Mouse (Mus musculus) cerebellum, postnatal 4 days (tissue): ENCODE data around the gene Wdr26.

Experiments
- DNase-seq, 2 experiments: peaks; one replicate each; pipeline ENCODE4 v3.0.0; 2022; ENCODE audit warnings: low spot score in 2 of 2, mixed read lengths in 1 of 2

The Wdr26 gene

DNA sequence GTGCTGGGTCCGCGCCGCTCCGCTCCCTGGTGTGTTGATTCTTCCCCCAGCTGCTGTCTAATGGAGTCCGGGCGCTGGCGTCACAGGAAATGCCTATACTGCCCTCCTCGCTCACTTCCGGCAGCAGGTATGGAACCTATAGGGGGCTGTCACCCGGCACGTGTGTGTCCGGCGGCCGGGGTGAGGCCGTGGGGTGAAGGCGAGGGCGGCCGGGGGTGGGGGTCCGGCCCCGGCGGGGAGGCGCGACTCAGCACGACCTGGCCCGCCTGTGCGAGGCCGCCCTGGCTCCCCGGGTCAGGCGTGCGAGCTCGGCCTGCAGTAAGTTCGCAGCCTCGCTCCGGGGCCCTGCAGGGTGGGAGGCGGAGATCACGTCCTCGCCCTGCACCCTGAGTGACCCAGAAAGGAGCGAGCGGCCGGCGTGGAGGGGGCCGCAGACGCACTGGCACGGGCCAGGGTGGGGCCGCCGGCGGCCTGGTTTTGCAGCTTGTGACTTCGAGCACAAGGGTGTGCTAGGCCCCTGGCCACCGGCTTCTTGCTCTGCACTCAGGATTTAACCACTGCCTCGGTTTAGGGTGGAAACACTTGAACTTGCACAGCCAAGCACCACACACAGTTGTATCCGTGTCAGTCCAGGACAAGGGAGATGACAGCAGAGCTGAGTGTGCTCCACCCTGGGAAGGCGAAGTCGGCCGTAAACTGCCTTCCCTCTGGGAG is at the start of gene Wdr26:
Gene Wdr26 (minus strand): TSS at position 82 of the 714 bp plus-strand sequence.
- peak; percentile 51 to 72 for DNase-seq

DNA sequence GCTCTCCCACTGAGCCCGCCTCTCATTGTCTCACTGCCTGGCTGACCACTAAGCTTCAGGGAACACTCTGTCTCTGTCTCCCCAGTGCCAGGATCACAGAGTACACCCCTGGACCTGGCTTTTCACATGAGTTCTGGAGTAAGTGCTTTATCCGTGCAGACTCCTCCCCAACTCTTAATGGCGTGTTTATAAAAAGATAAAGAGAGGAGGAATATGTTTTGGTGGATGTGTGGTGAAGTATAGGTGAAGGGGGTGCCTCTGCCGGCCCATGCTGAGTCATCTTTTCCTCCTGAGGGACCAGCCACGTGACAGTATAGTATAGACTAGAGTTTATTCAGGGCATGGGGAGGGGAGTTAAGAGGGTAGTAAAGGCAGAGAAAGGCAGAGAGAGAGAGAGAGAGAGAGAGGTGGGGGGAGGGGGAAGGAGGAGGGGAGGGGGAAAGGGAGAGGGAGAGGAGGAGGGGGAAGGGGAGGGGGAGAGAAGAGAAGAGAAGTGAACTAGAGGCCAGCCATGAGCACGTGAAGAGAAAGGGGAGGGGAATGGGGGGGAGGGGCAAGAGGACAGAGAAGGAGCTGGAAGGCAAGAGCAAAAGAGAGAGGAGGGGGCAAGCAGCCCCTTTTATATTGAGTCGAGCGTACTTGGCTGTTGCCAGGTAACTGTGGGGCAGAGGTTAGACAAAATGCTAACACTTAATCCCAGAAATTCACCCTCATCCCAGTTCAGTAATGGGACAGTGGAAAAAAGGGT is 49.3 kb upstream of the Wdr26 start:
- DNase-seq: no peak

DNA sequence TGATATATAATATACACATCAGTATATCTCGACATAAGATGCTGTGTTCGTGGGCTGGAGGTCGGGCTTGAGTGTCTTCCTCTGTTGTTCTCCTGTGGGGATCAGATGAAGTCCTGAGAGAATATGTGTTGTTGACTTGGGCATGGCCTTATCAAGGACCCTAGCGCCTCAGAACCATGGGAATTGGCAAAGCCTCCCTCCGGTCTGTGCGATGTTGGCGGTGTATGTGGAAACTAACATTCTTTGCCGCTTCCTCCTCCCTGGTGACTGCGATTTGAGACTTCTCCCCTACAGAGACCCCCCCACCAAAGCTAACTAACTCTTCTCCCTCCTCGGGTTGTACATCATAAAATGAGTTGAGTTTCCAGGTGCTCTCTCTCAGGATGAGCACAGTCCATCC is 48.6 kb upstream of the Wdr26 start:
- no peak for DNase-seq

DNA sequence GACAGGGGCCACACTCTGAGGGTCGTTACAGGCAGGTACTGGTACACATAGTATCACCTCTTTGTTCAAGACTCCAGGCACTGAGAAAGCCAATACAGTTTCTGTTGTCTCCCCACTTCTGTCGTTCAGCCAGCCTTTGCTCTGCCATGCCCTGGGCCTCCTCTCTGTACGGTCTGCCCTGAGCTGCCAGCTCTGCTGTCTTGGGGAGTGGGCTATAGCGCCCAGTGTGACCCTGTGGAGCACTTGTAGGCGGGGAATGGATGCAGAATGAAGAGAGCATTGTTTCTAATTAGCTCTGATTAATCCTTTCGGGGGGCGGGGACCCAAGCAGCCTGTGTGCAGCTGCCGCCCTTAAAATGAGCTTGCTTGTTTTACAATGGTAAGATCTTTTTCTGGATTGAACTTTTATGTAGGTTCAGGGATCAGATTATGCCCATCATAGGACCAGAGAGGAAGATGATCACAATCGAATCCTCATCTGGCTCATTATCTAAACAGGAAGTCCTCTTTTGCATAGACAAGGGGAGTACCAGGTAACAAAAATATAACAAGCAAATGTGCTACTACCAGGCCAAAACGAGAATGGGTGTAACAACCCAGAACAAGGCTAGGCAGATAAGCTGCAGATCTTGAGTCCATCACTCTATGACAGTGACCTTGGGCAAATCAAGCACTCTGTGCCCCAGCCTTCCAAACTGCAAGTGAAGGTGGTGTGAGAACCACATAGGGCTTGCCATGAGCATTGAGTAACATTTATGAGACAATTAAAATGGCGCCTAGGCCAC is 48.0 kb upstream of the Wdr26 start:
- DNase-seq: no peak

DNA sequence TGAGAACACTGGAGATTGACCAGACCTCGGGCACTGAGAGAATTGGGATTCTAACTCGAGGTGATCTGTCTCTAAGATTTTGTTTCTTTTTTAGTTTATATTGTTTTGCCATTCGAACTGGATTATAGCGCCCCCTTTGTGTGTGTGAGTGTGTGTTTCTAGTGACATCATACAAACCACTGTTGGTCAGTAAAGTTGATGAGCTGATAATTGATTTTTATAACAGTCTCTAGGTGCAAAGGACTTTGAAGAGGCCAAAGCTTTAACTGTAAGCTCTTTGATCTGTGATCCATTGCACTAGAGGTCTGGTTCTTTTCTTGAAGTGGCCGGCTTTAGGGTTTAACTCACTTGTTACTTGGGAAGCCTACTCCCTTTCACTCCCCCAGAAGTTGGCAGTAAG is 47.3 kb upstream of the Wdr26 start:
- no peak for DNase-seq

DNA sequence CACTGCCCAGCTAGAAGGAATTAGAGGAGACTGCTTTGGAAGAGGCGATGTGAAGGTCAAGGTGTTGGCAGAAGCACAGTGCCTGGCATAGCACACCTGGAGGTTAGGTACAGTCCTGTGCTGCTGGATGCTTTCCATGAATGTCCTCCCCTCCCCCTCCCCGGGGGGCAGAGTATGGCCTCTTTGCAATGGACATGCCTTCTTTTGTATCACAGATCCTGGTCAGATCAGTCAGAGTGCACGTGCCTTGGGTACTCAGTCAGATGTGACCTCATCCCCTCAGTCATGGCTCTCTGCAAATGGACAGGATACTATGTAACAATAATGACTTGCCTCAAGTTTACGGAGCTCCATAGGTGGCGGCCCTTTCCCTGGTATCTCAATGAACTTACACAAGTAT is 46.8 kb upstream of the Wdr26 start:
- DNase-seq: no peak

DNA sequence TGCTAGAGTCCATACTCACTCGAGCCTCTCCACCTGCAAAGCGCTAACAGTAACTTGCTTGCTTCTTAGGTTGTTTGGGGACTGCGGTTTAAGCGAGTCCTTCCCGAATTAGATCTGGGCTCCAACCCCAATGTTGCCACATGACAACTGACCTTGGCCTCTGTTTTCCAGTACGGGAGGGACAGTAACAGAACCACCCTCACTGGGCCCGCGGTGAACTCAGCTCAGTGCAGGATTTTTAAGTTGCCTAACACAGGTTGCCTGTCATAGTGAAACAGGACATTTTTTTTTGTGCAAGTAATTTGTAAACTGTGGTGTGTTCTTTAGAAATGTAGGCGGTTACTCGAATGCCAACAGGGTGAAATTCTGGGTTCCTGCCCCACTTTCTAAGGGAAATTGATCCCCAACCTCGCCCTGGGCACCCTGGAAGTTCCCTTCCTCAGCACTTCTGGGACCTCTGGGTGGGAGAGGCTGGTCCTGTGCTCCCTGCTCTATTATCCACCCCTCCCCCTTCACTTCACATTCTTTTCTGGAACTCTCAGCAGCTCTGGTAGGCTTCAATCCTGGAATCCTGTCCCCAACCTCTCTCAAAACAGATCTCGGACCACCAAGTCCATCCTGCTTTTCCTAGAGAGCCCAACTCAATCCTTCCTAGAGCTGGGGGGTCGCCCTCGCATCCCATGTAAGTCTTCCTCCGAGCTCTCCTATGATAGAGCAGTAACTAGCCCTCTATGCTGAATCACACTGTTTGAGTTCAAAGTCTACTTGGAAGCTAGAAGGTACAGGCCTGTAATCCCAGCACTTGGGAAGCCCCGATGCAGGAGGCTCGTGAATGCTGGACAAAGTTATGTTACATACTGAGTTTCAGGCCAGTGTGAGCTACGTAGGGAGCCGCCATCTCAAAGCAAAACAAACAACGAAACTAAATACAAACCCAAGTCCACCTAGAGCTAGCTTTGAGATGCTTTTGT is 46.1 kb upstream of the Wdr26 start:
- DNase-seq: no peak

DNA sequence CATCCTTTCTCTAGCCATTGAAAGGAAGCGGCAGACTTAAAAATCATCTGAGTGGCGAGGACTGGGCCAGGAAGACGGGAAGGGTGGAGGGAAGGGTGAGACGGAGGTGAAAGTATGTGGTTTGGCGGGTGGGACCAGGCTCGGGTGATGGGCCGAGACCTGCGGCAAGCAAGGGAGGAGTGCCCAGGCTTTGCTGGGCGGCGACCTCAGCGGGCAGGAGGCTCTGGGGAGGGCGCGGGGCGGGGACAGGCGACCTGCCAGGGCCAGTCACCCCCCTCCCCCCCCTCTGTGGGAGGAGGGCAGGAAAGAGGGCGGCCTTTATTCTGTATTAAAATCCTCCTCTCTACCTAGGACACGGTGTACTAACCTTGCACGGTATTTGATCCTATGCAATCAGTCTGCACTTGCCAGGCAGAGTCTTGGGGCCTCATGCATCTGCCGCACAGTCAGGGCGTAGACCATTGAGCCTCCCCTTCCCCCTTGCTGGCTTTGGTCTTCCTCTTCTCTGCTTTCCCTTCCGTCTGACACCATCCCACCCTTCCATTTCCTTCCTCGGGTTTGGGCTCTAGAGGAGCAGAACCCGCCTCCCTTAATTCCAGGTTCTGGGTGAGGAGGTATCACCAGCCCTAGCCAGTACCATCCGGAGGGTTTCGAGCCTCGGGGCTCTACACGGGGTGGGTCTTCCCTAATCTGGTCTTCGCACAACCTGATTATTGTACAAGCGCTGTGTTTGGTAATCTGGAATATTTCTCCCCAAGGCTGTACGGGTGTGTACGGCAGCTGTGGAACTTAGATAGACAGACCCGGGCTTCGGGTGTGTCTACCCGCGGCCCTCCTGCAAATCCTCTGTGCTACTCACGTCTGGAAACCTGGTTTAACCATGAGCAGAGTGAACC is 45.1 kb upstream of the Wdr26 start:
- DNase-seq: peak in 1 of 2 experiments; percentile 41

DNA sequence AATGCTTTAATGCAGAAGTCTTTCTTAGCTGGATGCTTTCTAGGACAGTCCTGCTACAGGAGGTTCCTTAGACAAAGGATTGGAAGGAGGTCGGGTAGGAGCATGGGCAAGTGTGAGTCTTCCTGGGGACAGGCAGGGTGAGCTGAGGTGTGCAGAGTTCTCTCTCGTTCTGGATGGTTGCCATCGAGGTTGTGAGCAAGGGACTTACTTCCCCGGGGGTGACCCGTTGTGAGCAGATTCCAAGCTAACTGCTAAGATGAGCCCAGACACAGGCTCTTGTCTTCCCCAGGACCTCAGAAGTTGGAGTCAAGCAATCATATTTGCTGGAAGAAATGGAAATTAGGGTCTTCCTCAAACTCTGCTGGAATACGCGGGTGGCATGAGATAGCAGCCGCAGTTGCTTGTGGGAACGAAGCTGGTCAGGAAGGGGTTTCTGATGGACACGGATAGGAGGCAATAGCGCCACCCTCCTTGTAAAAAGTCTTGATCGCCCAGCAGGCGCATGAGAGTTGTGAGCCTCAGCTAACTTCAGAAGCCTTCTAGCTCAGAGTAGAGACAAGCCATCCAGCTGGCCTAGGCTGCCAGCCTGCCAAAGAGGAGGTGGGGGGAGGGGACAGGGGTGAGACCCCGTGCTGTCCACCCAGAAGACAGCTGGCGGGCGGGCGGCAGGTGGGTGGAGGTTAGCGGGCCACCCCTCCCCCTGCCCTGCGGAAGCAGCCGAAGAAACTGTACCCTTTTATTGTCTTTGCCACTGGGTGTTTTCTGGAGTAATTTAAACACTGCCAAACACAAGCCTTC is 44.3 kb upstream of the Wdr26 start:
- peak; percentile 25 to 68 for DNase-seq

DNA sequence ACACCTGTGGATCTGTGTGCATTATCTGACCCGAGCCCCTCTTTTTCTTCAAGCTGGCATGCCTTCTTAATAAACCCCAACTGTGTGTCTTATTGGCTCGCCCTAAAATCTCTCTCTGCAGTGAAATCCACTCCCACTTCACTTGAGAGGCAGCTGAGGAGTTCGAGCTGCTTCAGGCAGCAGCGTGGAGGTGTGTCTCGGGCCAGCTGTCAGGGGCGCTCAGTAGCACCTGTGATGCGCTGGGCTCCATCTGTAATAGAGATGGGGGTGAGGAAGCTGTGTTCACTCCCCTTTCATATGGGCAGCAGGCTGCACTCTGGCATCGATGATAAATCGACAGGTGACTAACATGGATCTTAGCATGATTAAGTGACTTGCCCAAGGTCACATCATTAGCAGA is 43.6 kb upstream of the Wdr26 start:
- DNase-seq: no peak

DNA sequence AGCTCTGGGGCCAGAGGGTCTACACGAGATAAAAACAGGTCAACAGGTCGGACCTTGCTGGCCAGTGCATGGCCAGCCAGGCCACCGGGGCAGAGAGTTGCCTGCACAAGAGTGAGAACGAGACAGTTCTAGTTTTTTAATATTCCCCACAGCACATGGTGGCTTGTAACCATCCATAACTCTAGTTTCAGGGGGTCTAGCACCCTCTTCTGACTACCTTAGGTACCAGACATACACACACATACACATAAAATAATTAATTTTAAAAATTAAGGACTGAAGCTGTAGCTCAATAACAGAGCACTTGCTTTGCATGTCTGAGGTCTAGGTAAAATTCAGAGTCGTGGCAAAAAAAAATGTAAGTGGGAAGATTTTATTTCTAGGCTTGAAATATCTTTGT is 39.8 kb upstream of the Wdr26 start:
- no peak for DNase-seq

DNA sequence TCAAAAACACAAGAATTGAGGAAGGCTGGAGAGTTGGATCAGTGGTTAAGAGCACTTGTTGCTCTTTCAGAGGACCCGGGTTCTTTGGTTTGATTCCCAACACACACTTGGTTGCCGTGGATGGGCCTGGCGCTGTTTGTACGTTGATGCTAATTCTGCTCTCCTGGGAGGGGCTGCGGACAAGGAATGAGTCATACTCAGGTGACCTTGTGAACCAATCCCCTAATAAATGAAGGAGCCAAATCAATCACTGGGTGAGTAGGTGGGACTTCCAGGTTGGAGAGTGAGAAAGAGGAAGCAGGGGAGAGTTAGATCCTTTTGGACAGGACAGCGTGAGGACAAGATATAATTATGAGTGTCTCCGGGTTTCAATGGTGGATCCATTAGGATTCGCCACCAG is 39.2 kb upstream of the Wdr26 start:
- no peak for DNase-seq

DNA sequence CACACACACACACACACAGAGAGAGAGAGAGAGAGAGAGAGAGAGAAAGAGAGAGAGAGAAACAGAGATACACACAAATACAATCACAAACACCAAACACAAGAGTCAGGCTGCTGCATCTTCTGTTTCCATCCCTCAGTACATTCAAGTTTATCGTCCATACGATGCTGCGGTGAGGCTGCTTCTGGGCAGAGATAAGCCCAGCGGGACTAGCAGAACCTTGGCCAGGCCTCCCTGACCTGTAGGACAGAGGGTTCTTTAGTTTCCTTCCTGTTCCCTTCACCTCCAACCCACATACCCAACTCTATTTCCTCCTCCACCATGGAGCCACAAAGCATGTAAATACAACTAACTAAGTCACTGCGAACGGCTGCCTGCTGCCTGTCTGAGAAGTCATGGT is 37.7 kb upstream of the Wdr26 start:
- DNase-seq: no peak

DNA sequence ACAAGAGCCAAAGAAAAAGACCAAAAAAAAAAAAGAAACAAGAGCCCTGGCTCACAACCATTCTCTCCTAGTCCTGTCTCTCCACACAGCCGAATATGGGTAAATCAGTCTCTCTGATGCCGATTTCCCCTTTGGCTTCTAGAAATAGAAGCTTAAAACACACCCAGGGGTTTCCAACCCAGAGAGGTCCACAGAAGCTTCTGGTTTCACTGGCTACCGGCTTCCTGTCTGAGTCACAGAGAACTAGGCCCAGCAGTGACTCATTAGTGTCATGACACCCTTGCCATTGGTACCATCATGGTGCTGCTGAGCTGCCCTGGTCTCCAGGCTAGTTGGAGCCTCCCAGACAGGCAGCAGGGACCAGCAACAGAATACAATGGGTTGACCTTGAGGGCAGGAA is 35.4 kb upstream of the Wdr26 start:
- no peak for DNase-seq

DNA sequence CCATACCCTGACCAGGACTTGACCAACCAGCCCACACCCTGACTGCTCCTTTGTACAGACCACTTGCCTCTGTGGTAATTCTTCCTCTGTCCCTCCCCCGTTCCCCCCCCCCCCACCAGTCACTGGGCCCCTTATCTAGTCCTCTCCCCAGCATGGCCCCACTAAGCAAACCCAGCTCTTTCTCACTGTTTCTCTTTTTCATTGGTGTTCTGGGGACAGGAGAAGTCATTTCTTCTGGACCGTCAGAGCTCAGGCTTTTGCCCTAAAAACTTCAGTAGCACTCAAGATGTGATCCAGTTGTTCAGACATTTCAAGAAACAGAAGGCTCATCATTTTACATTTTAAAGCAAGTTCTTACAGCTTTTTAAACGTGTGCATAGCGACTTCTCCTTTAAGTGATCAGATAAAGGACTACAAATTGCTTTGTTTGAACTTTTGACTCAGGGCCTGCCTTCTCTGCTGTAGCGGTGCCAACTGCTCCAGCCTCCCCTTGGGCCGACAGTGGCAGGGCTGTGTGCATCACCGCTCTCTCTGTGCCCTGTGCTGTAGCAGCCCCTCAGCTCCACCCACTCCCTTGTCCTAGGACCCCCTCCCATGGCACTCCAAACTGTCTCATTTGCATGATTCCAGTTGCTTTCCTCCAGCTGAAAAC is 34.8 kb upstream of the Wdr26 start:
- DNase-seq: no peak

DNA sequence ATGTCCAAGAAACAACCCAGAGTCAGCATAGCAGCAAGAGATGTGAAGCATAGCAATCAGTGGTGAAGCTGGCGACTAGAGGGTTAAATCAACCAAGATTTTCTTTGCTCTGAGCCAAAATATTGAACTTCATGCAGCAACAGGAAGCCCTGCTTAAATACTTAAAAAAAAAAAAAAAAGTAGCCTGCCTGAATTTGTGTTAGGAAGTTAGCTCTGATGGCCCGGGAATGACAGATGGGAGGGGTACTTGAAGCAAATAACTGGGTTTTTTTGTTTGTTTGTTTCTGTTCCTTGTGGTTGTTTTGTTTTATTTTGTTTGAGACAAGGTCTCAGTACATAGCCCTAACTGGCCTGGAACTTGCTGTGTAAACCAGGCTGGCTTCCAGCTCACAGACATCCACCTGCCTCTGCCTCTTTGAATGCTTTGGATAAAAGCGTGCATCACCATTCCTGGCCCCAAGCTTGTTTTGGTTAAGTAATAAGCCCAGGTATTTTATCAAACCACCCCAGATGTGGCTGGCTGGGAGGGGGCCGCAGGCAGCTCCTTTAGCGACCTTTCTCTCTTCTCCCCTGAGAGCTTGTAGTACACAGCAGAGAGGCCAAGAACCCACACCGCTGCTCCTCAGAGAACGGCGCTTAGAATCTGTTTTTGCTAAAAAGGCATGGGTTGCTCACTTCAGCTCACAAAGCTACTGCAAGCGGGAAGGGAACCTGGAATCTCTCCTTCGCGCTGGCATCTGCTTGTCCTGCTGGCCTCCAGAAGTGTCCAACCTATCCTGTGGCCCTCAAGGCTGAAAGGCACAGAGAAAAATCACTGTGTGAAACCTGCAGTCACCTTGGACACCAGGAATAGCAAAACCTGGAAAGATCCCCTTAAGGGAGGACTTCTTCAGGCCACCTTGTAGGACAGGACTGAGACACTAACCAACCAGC is 34.0 kb upstream of the Wdr26 start:
- no peak for DNase-seq

DNA sequence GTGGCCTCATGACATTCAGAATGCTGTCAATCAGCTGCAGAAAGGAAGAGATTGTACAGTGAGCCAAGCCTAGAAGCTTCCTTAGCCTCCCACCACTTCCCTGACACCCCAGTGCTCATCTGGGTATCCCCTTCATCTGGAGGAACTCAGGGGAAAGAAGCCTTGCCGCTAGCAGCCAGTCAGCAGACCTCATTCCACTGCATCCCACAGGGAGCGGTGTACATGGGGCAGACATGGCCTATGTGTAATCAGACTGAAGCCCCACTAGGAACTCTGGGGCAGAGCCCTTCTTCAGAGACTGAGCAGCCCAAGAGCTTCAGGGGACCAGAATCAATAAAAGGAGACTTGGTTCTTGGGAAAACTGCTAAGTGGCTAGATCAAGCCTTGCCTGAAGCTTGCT is 33.3 kb upstream of the Wdr26 start:
- DNase-seq: no peak

DNA sequence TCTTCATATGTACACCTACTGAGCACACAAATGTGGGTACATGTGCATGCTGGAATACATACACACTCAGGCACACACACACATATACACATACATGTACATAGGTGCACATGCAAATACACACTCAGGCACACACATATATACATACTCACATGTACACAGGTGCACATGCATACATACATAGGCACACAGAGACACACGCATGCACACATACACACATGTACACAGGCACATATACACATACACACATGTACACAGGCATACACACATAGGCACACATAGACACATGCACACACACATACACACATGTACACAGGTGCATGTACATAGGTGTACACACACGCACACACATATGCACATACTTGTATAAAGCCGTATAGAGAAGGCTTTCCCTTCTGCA is 29.4 kb upstream of the Wdr26 start:
- DNase-seq: no peak
